Mouse (Mus musculus): ENCODE results near the gene Gtpbp1.
"Not testable (repeated sequence)": the region's sequence is repeated elsewhere in the genome, so short reads cannot be mapped to it uniquely, and the experiment has no call there.

Gtpbp1 gene

GRCm38 (mm10) chr15:79690426-79691022 is at the start of gene Gtpbp1:
Gene Gtpbp1, plus strand, starts transcription at chr15:79690845.
- peak; percentile 89 for DNase-seq (ENCODE audit: low spot score)

- DNase-seq (ENCODE audit: low spot score): no peak
Measured at GRCm38 (mm10) chr15:79641135-79641817, 49.4 kb upstream of the Gtpbp1 start.

DNA sequence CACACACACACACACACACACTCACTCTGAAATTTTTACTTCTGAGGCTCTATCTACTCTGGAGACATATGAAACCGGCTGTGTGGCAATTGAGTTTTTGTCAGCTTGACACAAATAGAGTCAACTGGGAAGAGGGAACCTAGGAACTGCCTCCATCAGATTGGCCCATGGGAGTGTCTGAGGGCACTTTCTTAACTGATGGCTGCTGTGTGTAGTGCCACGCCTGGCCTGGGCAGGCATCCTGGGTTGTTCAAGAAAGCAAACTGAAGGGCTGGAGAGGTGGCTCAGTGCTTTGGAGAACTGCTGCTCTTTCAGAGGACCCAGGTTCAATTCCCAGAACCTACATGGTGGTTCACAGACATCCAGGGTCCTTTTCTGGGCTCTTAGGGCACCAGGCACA is 45.2 kb upstream of the Gtpbp1 start:
- DNase-seq (ENCODE audit: low spot score): no peak

- no peak for DNase-seq (ENCODE audit: low spot score)
Measured at GRCm38 (mm10) chr15:79648130-79648529, 42.5 kb upstream of the Gtpbp1 start.

GRCm38 (mm10) chr15:79650569-79650968 is 40.1 kb upstream of the Gtpbp1 start:
- DNase-seq (ENCODE audit: low spot score): no peak

DNA sequence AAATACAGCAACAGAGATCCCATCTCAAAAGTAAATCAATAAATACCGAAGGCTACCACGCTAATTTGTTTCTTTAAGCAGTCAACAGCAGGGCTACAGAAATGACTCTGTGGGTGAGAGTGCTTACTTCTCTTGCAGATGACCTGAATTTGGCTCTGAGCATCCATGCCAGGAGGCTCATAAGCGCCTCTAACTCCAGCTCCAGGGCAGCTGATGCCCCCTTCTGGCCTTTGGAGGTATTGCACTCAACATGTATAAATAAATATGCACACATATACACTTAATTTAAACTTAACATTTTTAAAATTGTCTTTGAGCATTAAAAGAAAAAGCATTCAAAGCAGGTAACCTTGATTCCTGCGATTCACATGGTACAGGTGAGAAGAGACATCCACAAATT is 39.2 kb upstream of the Gtpbp1 start:
- no peak for DNase-seq (ENCODE audit: low spot score)

DNA sequence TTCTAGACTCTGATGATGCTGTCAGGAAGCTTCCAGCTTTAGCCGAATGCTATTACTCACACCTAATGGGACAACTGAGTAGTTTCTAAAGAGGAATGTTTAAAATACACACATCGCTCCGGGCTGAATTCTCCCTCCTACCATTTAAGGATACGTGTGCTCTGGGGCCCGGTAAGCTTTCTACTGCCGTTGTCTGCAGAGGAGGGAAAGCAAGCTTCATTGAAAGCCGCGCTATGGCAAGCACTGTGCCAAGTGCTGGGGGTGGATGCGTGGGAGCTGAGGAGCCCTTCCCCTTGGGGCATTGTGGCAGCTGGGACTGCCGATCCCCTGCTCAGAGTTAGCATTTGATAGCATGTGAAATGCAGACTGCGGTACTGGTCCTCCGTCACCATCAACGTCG is 34.2 kb upstream of the Gtpbp1 start:
- no peak for DNase-seq (ENCODE audit: low spot score)

DNA sequence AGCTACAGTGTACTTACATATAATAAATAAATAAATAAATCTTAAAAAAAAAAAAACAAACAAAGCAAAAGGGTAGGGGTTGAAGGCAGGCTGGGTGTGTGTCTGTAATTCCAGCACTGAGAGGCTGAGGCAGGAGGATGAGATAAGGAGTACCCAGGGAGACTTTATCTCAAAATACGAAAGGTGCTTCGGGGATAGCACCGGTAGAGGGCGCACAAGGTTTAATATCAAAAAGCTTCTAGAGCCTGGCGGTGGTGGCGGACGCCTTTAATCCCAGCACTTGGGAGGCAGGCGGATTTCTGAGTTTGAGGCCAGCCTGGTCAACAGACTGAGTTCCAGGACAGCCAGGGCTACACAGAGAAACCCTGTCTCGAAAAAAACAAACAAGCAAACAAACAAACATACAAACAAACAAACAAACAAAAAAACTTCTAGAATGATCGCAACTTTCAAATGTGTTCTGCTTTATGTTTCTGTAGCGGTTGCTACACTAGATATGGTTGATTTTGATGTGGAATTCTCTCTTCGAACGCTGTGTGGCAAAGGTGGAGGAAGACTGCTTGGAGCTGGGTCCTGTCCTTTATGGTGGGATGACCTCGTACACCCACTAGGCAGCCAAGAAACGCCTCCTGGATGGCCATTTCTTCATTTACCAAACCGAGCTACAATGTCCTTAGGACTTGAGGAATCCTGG is 32.7 kb upstream of the Gtpbp1 start:
- DNase-seq (ENCODE audit: low spot score): peak; percentile 80

DNA sequence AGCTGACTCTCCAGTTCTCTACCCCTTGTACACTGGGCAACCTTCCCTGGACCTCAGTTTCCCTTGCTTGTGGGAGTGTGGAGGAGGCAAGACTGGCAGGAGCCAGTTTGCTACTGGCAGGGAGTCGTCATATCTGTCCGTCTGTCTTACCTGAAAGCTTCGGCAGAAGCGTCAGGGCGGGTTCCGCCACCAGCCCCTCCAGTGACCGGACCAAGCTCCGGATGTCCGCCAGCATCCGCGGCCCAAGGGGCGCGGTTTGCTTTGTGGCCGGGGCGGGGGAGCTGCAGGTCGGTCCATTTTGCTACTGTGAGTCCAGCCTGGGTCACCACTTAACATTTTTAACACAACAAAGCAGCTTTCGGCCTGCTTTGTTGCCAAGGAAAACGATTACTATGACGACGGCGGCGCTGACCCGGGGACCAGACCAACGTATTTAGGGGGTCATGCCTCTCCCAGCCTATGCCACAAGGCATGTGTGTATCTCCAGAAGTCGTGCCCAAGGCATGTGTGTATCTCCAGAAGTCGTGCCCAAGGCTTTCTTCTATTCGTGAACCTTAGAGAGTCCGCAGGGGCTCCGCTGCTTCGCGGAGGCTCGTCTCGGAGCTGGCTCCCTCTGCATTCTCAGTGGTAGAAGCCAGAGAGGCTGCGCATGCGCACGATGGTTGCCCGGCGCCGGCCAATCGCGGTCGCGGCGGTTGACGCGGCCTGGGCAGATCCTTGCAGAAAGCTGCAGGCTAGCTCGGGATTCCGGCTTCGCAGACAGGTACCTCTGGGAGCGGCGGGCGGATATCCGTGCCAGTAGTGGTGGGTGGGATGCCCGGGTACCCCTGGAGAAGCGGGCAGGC is 31.9 kb upstream of the Gtpbp1 start, which contains the start of the genes Fam227a and Cby1:
Gene Fam227a (minus strand): TSS at position 426 of the 845 bp plus-strand sequence.
Gene Cby1 (plus strand): TSS at position 669 of the 845 bp plus-strand sequence.
- peak; percentile 95 for DNase-seq (ENCODE audit: low spot score)

DNA sequence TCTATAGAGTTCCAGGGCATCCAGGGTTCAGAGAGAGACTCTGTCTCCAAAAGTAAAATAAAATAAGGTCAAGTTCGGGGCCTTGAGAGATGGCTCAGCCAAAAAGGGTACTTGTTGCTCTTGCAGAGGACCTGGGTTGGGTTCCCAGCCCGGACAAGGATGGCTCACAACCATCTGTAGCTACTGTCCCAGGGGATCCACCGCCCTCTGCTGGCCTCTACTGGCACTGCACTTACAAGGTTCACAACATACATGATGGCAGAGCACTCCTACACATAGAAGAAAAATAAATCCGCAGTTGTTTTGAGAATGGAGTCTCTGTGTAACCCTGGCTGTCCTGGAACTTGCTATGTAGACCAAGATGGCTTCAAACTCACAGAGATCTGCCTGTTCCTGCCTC is 28.8 kb upstream of the Gtpbp1 start:
- DNase-seq (ENCODE audit: low spot score): no peak

DNA sequence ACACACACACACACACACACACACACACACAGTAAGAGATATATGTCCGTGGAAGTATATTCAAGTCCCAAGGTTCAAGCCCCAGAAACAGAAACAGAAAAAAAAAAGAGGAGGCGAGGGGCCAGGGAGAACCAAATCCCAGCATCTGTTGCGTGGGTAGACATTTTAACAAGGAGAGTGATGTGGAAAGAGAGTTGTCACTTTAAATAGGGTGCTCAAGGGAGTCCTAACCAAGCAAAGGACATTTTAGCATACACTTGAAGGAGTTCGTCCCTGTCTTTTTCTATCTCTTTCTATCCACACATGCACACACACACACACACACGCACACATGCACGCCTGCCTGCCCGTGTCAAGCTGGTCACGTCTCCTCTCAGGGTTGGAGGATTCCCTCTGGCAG is 26.0 kb upstream of the Gtpbp1 start:
- DNase-seq (ENCODE audit: low spot score): no peak

GRCm38 (mm10) chr15:79669195-79669594 is 21.4 kb upstream of the Gtpbp1 start:
- no peak for DNase-seq (ENCODE audit: low spot score)

- DNase-seq (ENCODE audit: low spot score): peak; percentile 79
Measured at GRCm38 (mm10) chr15:79670249-79670971, 20.2 kb upstream of the Gtpbp1 start, which contains the start of gene Tomm22. Gene Tomm22, plus strand, starts transcription at chr15:79670861.

- DNase-seq (ENCODE audit: low spot score): no peak
Measured at GRCm38 (mm10) chr15:79670972-79671299, 19.7 kb upstream of the Gtpbp1 start.

DNA sequence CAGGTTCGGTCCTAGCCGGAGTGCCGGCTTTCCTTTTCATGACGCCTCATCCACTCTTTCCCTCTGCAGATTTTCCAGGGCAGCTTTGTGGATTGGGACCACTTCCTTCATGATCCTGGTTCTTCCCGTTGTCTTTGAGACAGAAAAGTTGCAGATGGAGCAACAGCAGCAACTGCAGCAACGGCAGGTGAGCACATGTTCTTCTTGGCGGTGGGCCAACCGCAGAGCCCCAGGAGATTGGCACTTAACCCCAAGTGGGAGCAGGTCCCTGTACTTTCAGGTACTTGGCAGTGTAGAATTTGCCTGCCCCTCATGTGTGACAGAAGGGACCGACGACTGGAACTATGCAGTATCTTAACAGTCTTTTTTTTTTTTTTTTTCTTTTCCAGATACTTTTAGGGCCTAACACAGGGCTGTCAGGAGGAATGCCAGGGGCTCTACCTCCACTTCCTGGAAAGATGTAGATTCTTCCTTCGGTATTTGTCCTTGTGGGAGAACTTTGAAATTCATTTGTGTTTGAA is 18.8 kb upstream of the Gtpbp1 start:
- DNase-seq (ENCODE audit: low spot score): not testable (repeated sequence)

- DNase-seq (ENCODE audit: low spot score): no peak
Measured at GRCm38 (mm10) chr15:79677936-79678335, 12.7 kb upstream of the Gtpbp1 start.

- no peak for DNase-seq (ENCODE audit: low spot score)
Measured at GRCm38 (mm10) chr15:79681973-79682372, 8.7 kb upstream of the Gtpbp1 start.

GRCm38 (mm10) chr15:79683146-79683545 is 7.5 kb upstream of the Gtpbp1 start:
- DNase-seq (ENCODE audit: low spot score): no peak

- no peak for DNase-seq (ENCODE audit: low spot score)
Measured at GRCm38 (mm10) chr15:79683707-79684465, 6.8 kb upstream of the Gtpbp1 start.

DNA sequence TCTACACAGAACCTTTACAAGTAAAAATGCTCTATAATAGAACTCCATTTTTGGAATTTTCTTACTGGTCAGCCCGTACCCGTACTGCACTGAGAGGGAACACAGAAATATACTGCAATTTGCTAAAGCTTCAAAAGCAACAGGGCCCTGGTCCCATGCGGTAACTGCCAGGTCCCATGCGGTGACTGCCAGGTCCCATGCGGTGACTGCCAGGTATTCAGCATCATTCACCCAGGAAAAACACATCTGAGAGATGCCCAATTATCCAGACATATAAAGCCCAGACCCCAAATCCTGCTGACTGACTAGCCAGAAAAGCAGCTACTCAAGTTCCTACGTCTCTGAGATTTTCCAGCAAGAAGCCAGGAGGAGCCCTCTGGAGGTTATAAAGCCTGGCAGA is 6.0 kb upstream of the Gtpbp1 start:
- DNase-seq (ENCODE audit: low spot score): no peak

All from urinary bladder, postnatal 25 days (tissue).